Comparison of ENCODE assay signal across 8 mouse cellular contexts in the genomic region with DNA sequence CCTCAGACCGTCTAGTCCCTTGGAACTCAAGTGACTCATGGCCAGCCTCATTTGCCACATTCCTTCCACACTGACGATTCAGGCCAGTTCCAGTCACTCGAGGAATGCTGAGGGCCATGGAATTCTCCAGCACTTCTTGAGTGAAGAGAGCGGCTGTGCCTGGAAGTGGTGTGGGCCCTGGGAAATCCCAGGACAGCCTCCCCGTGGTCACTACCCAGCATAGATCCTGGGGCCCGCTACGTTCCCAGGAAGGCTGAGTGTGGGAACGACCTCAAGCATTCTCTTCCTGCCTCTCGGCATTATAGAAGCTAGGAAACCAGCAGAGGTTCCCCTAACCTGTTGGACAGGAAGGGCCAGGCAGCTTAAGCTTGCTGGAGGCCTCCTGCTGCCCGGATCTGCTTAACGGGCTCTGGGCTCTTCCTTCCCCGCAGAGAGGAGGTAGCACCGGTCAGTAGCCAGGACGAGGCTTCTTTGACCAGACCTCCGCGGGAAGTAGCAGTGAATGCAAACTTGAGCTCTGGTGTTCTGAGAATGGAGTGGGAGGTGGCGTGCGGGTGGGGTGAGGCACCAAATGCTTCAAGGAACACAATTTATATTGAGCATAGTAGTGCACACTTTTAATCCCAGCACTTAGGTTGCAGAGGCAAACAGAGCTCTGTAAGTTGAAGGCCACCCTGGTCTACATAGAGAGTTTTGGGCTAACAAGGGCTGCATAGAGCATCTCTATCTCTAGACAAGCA.
DNase-seq lines count a peak whose midpoint lies in the region; ATAC-seq and TF ChIP-seq lines count a peak whose summit lies in the region.

No protein-coding gene starts in this region.

- no peaks in the 10 kb centered on the region for H3K27me3 ChIP-seq in heart, embryonic 11.5 days (ENCODE audit: control insufficient read depth, insufficient read depth, low read length)
- H3K27me3 ChIP-seq in intestine, postnatal 0 days (replicated peaks; ENCODE audit: control insufficient read depth, insufficient read depth, low read length), result no peaks in the 10 kb centered on the region
- H3K27me3 ChIP-seq in lung, embryonic 14.5 days (ENCODE audit: insufficient read depth, low read length), result no peaks in the 10 kb centered on the region

- H3K9ac ChIP-seq in heart, embryonic 11.5 days (ENCODE audit: low read depth, low read length), result peak overlapping the region; percentile 58
- H3K9ac ChIP-seq in intestine, postnatal 0 days (ENCODE audit: low read depth, low read length), result peak overlapping the region; percentile 26; the same call in 1 of the 2 replicates
- no peak overlapping the region for H3K9ac ChIP-seq in lung, embryonic 14.5 days

- no peaks in the 10 kb centered on the region for H3K36me3 ChIP-seq in heart, embryonic 11.5 days (ENCODE audit: control insufficient read depth, insufficient read depth, low read length)
- no peaks in the 10 kb centered on the region for H3K36me3 ChIP-seq in intestine, postnatal 0 days (ENCODE audit: control insufficient read depth, insufficient read depth)
- H3K36me3 ChIP-seq in lung, embryonic 14.5 days (ENCODE audit: insufficient read depth), result no peaks in the 10 kb centered on the region

- H3K4me2 ChIP-seq in heart, embryonic 11.5 days, result peak overlapping the region; percentile 51
- H3K4me2 ChIP-seq in intestine, postnatal 0 days (replicated peaks; ENCODE audit: low read depth), result peak overlapping the region; percentile 58
- H3K4me2 ChIP-seq in lung, embryonic 14.5 days, result peak overlapping the region; percentile 41

- WGBS in heart, embryonic 11.5 days (ENCODE audit: insufficient replicate concordance), result 9% methylated on average over 18 of the region's 18 CpGs
- WGBS in intestine, postnatal 0 days, result 14% methylated on average over 18 of the region's 18 CpGs
- 11% methylated on average over 18 of the region's 18 CpGs for WGBS in lung, embryonic 14.5 days

- H3K4me1 ChIP-seq in heart, embryonic 11.5 days (ENCODE audit: control insufficient read depth, insufficient read depth, low read length), result peaks cover 8% of the 10 kb centered on the region; the same call in 1 of the 2 replicates
- H3K4me1 ChIP-seq in intestine, postnatal 0 days (replicated peaks; ENCODE audit: control insufficient read depth, insufficient read depth, low read length), result no peaks in the 10 kb centered on the region
- peaks cover 11% of the 10 kb centered on the region; the same call in 1 of the 2 replicates for H3K4me1 ChIP-seq in lung, embryonic 14.5 days (ENCODE audit: insufficient read depth)

- TF ChIP-seq CTCF in intestine, postnatal 0 days (IDR thresholded peaks at IDR 0.05; ENCODE audit: low read depth), result peak; percentile 19; the same call in 1 of the 2 replicates
- TF ChIP-seq CTCF in lung, embryonic 14.5 days (IDR thresholded peaks at IDR 0.05; ENCODE audit: low read depth), result no peak; the same call in 1 of the 2 replicates

- DNase-seq in heart, postnatal 25 days (ENCODE audit: low spot score), result no peak
- peak; percentile 24 for DNase-seq in embryo, embryonic 10 days (ENCODE audit: low spot score)
- peak; percentile 62 for DNase-seq in lung, embryonic 14.5 days
- peak; percentile 22 for DNase-seq in telencephalon, adult 2 months (ENCODE audit: low read depth, low spot score)
- no peak for DNase-seq in cerebellum, postnatal 10 days

- H3K27ac ChIP-seq in heart, embryonic 11.5 days (ENCODE audit: low read depth, low read length), result peak overlapping the region; percentile 70
- no peak overlapping the region for H3K27ac ChIP-seq in intestine, postnatal 0 days (ENCODE audit: low read depth, low read length)
- peak overlapping the region; percentile 75; the same call in 1 of the 2 replicates for H3K27ac ChIP-seq in lung, embryonic 14.5 days (ENCODE audit: low read depth)

- H3K9me3 ChIP-seq in heart, embryonic 11.5 days (replicated peaks; ENCODE audit: control insufficient read depth, low read length), result no peaks in the 10 kb centered on the region
- no peaks in the 10 kb centered on the region for H3K9me3 ChIP-seq in intestine, postnatal 0 days (ENCODE audit: control insufficient read depth)
- no peaks in the 10 kb centered on the region for H3K9me3 ChIP-seq in lung, embryonic 14.5 days (ENCODE audit: low read depth, low read length)

- no peak for ATAC-seq in heart, embryonic 11.5 days (replicated peaks; ENCODE audit: insufficient number of reproducible peaks, low FRiP score, low TSS enrichment)
- ATAC-seq in intestine, postnatal 0 days, result peak; percentile 31; the same call in 1 of the 2 replicates
- peak; percentile 73; the same call in 1 of the 2 replicates for ATAC-seq in lung, embryonic 14.5 days (ENCODE audit: insufficient read depth)
- no peak for ATAC-seq in erythroid progenitor cell, adult 5-6 weeks (replicated peaks; ENCODE audit: low FRiP score, poor library complexity, severe bottlenecking)

- intact Hi-C loops in heart, postnatal 25 days (cut with DNase I), result no loop called here

- no peak overlapping the region for H3K4me3 ChIP-seq in heart, embryonic 11.5 days (ENCODE audit: low read depth, low read length)
- no peak overlapping the region for H3K4me3 ChIP-seq in intestine, postnatal 0 days (ENCODE audit: low read depth, low read length)
- H3K4me3 ChIP-seq in lung, embryonic 14.5 days (ENCODE audit: low read depth, low read length), result no peak overlapping the region

Comparison
In these comparisons a context has a peak if more than half of its experiments do, and no peak if none do; other contexts are left out.
1. ATAC-seq: peak in intestine, postnatal 0 days (single experiment) and lung, embryonic 14.5 days (single experiment); none in heart, embryonic 11.5 days (single experiment) and erythroid progenitor cell, adult 5-6 weeks (single experiment).
2. DNase-seq: peak in embryo, embryonic 10 days (single experiment), lung, embryonic 14.5 days (single experiment) and telencephalon, adult 2 months (single experiment); none in heart, postnatal 25 days (single experiment) and cerebellum, postnatal 10 days (0 of 2).
3. Peak in every context shown above with its lines, with median percentiles within 50 percentile points of each other: H3K4me2 ChIP-seq.